ENCODE assay signal across 9 mouse cellular contexts in the genomic region with DNA sequence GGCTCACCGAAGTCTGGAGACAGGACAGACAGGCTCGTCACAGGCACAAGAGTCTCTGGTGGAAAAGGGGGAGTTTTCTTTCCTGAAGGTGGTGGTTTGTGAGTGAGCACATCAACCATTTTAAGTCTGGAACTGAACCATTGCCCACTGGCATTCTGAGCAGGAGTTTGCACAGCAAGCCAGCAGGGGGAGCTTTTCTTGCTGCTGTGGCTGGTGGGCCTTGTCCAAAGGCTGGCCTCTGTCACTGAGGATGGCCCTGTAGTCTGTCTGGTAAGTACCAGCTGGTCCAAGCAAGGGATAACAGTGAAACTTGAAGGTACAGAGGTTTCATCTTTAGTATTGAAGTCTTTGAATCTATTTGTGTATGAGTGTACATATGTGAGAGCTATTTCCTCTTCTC. TPM values are rescaled to one million over a fixed set of nuclear protein-coding genes. Genes with fewer than 3 reads are reported as not detected.
DNase-seq lines count a peak whose midpoint lies in the region; ATAC-seq and TF ChIP-seq lines count a peak whose summit lies in the region.
"Had no signal": no experiment of that assay in that cellular context is flagged by ENCODE, and none has a peak within 500 bp of the region (broad histone marks: within the 10 kb centered on the region; RNA-seq: fewer than 3 reads in every experiment).

No protein-coding gene starts in this region.

- intact Hi-C loops in left cerebral cortex, postnatal 4 days (cut with DNase I), result loop anchor here (10.0 kb wide), 1 partner anchor 71 kb away; no protein-coding TSS in a partner anchor

- DNase-seq in left cerebral cortex, postnatal 4 days, result peak; percentile 66
- no peak for DNase-seq in left cerebral cortex, adult 11 months (ENCODE audit: low spot score)
- DNase-seq in Muller cell, postnatal 12 days (ENCODE audit: inconsistent ontology term), result peak; percentile 11
- peak; percentile 58 to 59 for DNase-seq in cerebellum, adult 2 months
- DNase-seq in gastrocnemius, postnatal 10 days, result peak; percentile 69
- DNase-seq in kidney, postnatal 4 days, result peak; percentile 65 to 78
- peak; percentile 44 for DNase-seq in thymus, postnatal 0 days (ENCODE audit: low spot score)

- no peak for TF ChIP-seq POLR2A in cerebellum, adult 2 months (IDR thresholded peaks at IDR 0.05; ENCODE audit: borderline replicate concordance, insufficient read depth, low read length)

- H3K27ac ChIP-seq in cerebellum, adult 2 months (ENCODE audit: insufficient read depth, low read length), result no peak overlapping the region
- H3K27ac ChIP-seq: embryonic facial prominence, embryonic 15.5 days had no signal

- peak; percentile 78 for TF ChIP-seq CTCF in cerebellum, adult 2 months (IDR thresholded peaks at IDR 0.05; ENCODE audit: borderline replicate concordance, insufficient read depth, low read depth, low read length)

- whole genome bisulfite sequencing in cerebellum, adult 2 months, result 61% methylated on average over 2 of the region's 2 CpGs

- H3K4me1 ChIP-seq in cerebellum, adult 2 months (ENCODE audit: control insufficient read depth, insufficient read depth, low read length), result no peaks in the 10 kb centered on the region
- H3K4me1 ChIP-seq: embryonic facial prominence, embryonic 15.5 days had no signal

- no peak overlapping the region for H3K4me3 ChIP-seq in cerebellum, adult 2 months (replicated peaks; ENCODE audit: insufficient read depth, low read depth, low read length)
- H3K4me3 ChIP-seq: embryonic facial prominence, embryonic 15.5 days had no signal

- H3K27me3 ChIP-seq in cerebellum, adult 2 months (ENCODE audit: control insufficient read depth, insufficient read depth, low read length), result no peaks in the 10 kb centered on the region
- H3K27me3 ChIP-seq: embryonic facial prominence, embryonic 15.5 days had no signal

- peak; percentile 84 for ATAC-seq in megakaryocyte progenitor cell, adult 5-6 weeks (replicated peaks; ENCODE audit: poor library complexity)

RNA-seq across cellular contexts. Expression of a gene that starts 49.2 kb away (rescaled TPM):
- total RNA-seq in left cerebral cortex, postnatal 4 days (2021), result 1 to 10 TPM; 4.9 to 5.9 TPM
- polyA plus RNA-seq in cerebellum, adult 2 months (2012; rRNA removed), result 32.8 and 36.1 TPM in 2 replicates
- total RNA-seq in gastrocnemius, postnatal 10 days (2021), result 10 to 100 TPM; 52.9 to 60.3 TPM
- total RNA-seq in megakaryocyte progenitor cell, adult 5-6 weeks (2015), result 3.3 and 6.4 TPM in 2 replicates
- 2.4 and 4.0 TPM in 2 replicates for total RNA-seq in megakaryocyte progenitor cell, adult 5-6 weeks (2017)
- 5.0 and 7.5 TPM in 2 replicates for polyA plus RNA-seq in thymus, postnatal 0 days (2015; fragmentation: Nextera tagmentation; extraction: Ambion mirVana)

Comparison
In these comparisons a context has a peak if more than half of its experiments do, and no peak if none do; other contexts are left out.
1. RNA of a gene that starts 49.2 kb away (total RNA-seq): 52.9 to 60.3 TPM in gastrocnemius, postnatal 10 days; 2.4 to 6.4 TPM in megakaryocyte progenitor cell, adult 5-6 weeks and 4.9 to 5.9 TPM in left cerebral cortex, postnatal 4 days; every median in the first group is over 4 times any median in the second.